Mouse (Mus musculus): ENCODE data around the gene Ccdc171. TPM values are rescaled to one million over a fixed set of nuclear protein-coding genes. Genes with fewer than 3 reads are reported as not detected.
A peak's percentile ranks its signal among the peaks of the same experiment; 100 is the strongest.
"Not testable (repeated sequence)": the region's sequence is repeated elsewhere in the genome, so short reads cannot be mapped to it uniquely, and the experiment has no call there.

The Ccdc171 gene
- polyA plus RNA-seq, 1 experiment from 2014 or later: 3.3 TPM

- no peak overlapping the region for H3K27ac ChIP-seq (ENCODE audit: low read depth, low read length)
- no peaks in the 10 kb centered on the region for H3K27me3 ChIP-seq (replicated peaks; ENCODE audit: control insufficient read depth, insufficient read depth, low read length)
- H3K9ac ChIP-seq (ENCODE audit: low read depth, low read length): peak overlapping the region; percentile 51
- H3K4me3 ChIP-seq (ENCODE audit: low read length): peak overlapping the region; percentile 44
- H3K4me2 ChIP-seq (ENCODE audit: low read length): peak overlapping the region; percentile 63
- no peaks in the 10 kb centered on the region for H3K36me3 ChIP-seq (ENCODE audit: control insufficient read depth, insufficient read depth, low read length)
- no peaks in the 10 kb centered on the region for H3K4me1 ChIP-seq (ENCODE audit: control insufficient read depth, insufficient read depth, low read depth, low read length)
- H3K9me3 ChIP-seq (ENCODE audit: control insufficient read depth, low read length): no peaks in the 10 kb centered on the region
- ATAC-seq: peak; percentile 80
- 29% methylated on average over 7 of the region's 7 CpGs for WGBS
These were observed 24.3 kb upstream of the Ccdc171 start for GRCm38 (mm10) chr4:83501037-83501430.

GRCm38 (mm10) chr4:83509600-83509999 lies 15.7 kb upstream of the Ccdc171 start:
- no peak overlapping the region for H3K9ac ChIP-seq (ENCODE audit: low read depth, low read length)
- no peaks in the 10 kb centered on the region for H3K9me3 ChIP-seq (ENCODE audit: control insufficient read depth, low read length)
- H3K4me3 ChIP-seq (ENCODE audit: low read length): no peak overlapping the region
- H3K27me3 ChIP-seq (replicated peaks; ENCODE audit: control insufficient read depth, insufficient read depth, low read length): no peaks in the 10 kb centered on the region
- no peak for ATAC-seq
- no peaks in the 10 kb centered on the region for H3K36me3 ChIP-seq (ENCODE audit: control insufficient read depth, insufficient read depth, low read length)
- H3K27ac ChIP-seq (ENCODE audit: low read depth, low read length): no peak overlapping the region
- WGBS: 60% methylated on average over 2 of the region's 2 CpGs
- no peak overlapping the region for H3K4me2 ChIP-seq (ENCODE audit: low read length)
- H3K4me1 ChIP-seq (ENCODE audit: control insufficient read depth, insufficient read depth, low read depth, low read length): no peaks in the 10 kb centered on the region

- no peak overlapping the region for H3K9ac ChIP-seq (ENCODE audit: low read depth, low read length)
- H3K4me3 ChIP-seq (ENCODE audit: low read length): no peak overlapping the region
- H3K4me2 ChIP-seq (ENCODE audit: low read length): no peak overlapping the region
- 35% methylated on average over 8 of the region's 8 CpGs for WGBS
- no peak for ATAC-seq
- H3K4me1 ChIP-seq (ENCODE audit: control insufficient read depth, insufficient read depth, low read depth, low read length): no peaks in the 10 kb centered on the region
- no peak overlapping the region for H3K27ac ChIP-seq (ENCODE audit: low read depth, low read length)
- H3K27me3 ChIP-seq (replicated peaks; ENCODE audit: control insufficient read depth, insufficient read depth, low read length): no peaks in the 10 kb centered on the region
- H3K36me3 ChIP-seq (ENCODE audit: control insufficient read depth, insufficient read depth, low read length): no peaks in the 10 kb centered on the region
- no peaks in the 10 kb centered on the region for H3K9me3 ChIP-seq (ENCODE audit: control insufficient read depth, low read length)
These were observed 14.3 kb upstream of the Ccdc171 start for GRCm38 (mm10) chr4:83511083-83511482.

- Histone ChIP-seq H3K9ac (ENCODE audit: low read depth, low read length) (no peak overlapping the region), H3K27me3 (replicated peaks; ENCODE audit: control insufficient read depth, insufficient read depth, low read length) (no peaks in the 10 kb centered on the region), H3K4me2 (ENCODE audit: low read length) (no peak overlapping the region), H3K4me1 (ENCODE audit: control insufficient read depth, insufficient read depth, low read depth, low read length) (no peaks in the 10 kb centered on the region), H3K4me3 (ENCODE audit: low read length) (no peak overlapping the region), H3K36me3 (ENCODE audit: control insufficient read depth, insufficient read depth, low read length) (no peaks in the 10 kb centered on the region), H3K9me3 (ENCODE audit: control insufficient read depth, low read length) (no peaks in the 10 kb centered on the region), H3K27ac (ENCODE audit: low read depth, low read length) (no peak overlapping the region)
- WGBS: 86% methylated on average over 3 of the region's 3 CpGs
- ATAC-seq: no peak
These were observed 13.1 kb upstream of the Ccdc171 start for GRCm38 (mm10) chr4:83512217-83512616.

GRCm38 (mm10) chr4:83512644-83513043 lies 12.7 kb upstream of the Ccdc171 start:
- H3K36me3 ChIP-seq (ENCODE audit: control insufficient read depth, insufficient read depth, low read length): no peaks in the 10 kb centered on the region

GRCm38 (mm10) chr4:83514183-83514582 lies 11.2 kb upstream of the Ccdc171 start:
- H3K9me3 ChIP-seq (ENCODE audit: control insufficient read depth, low read length): no peaks in the 10 kb centered on the region
- no peaks in the 10 kb centered on the region for H3K27me3 ChIP-seq (replicated peaks; ENCODE audit: control insufficient read depth, insufficient read depth, low read length)
- H3K9ac ChIP-seq (ENCODE audit: low read depth, low read length): no peak overlapping the region
- 89% methylated on average over 1 of the region's 1 CpGs for WGBS
- no peak overlapping the region for H3K27ac ChIP-seq (ENCODE audit: low read depth, low read length)
- ATAC-seq: no peak
- H3K4me2 ChIP-seq (ENCODE audit: low read length): no peak overlapping the region
- no peaks in the 10 kb centered on the region for H3K4me1 ChIP-seq (ENCODE audit: control insufficient read depth, insufficient read depth, low read depth, low read length)
- H3K36me3 ChIP-seq (ENCODE audit: control insufficient read depth, insufficient read depth, low read length): no peaks in the 10 kb centered on the region
- H3K4me3 ChIP-seq (ENCODE audit: low read length): no peak overlapping the region

More at GRCm38 (mm10) chr4:83512644-83513043, 12.7 kb upstream of the Ccdc171 start:
- Histone ChIP-seq H3K4me1 (ENCODE audit: control insufficient read depth, insufficient read depth, low read depth, low read length) (no peaks in the 10 kb centered on the region), H3K9me3 (ENCODE audit: control insufficient read depth, low read length) (no peaks in the 10 kb centered on the region), H3K4me3 (ENCODE audit: low read length) (no peak overlapping the region), H3K9ac (ENCODE audit: low read depth, low read length) (no peak overlapping the region), H3K27ac (ENCODE audit: low read depth, low read length) (no peak overlapping the region), H3K27me3 (replicated peaks; ENCODE audit: control insufficient read depth, insufficient read depth, low read length) (no peaks in the 10 kb centered on the region), H3K4me2 (ENCODE audit: low read length) (no peak overlapping the region)
- no peak for ATAC-seq
- WGBS: 75% methylated on average over 2 of the region's 2 CpGs

- H3K27me3 ChIP-seq (replicated peaks; ENCODE audit: control insufficient read depth, insufficient read depth, low read length): no peaks in the 10 kb centered on the region
- ATAC-seq: no peak
- no peak overlapping the region for H3K27ac ChIP-seq (ENCODE audit: low read depth, low read length)
- H3K4me2 ChIP-seq (ENCODE audit: low read length): no peak overlapping the region
- H3K9me3 ChIP-seq (ENCODE audit: control insufficient read depth, low read length): no peaks in the 10 kb centered on the region
- H3K4me1 ChIP-seq (ENCODE audit: control insufficient read depth, insufficient read depth, low read depth, low read length): no peaks in the 10 kb centered on the region
- 81% methylated on average over 10 of the region's 10 CpGs for WGBS
- no peaks in the 10 kb centered on the region for H3K36me3 ChIP-seq (ENCODE audit: control insufficient read depth, insufficient read depth, low read length)
- H3K4me3 ChIP-seq (ENCODE audit: low read length): no peak overlapping the region
- no peak overlapping the region for H3K9ac ChIP-seq (ENCODE audit: low read depth, low read length)
These were observed 10.2 kb upstream of the Ccdc171 start for GRCm38 (mm10) chr4:83514976-83515669.

- not testable (repeated sequence) for H3K36me3 ChIP-seq (ENCODE audit: control insufficient read depth, insufficient read depth, low read length); ATAC-seq; H3K4me1 ChIP-seq (ENCODE audit: control insufficient read depth, insufficient read depth, low read depth, low read length); H3K9ac ChIP-seq (ENCODE audit: low read depth, low read length); H3K9me3 ChIP-seq (ENCODE audit: control insufficient read depth, low read length); H3K4me3 ChIP-seq (ENCODE audit: low read length); H3K4me2 ChIP-seq (ENCODE audit: low read length); H3K27ac ChIP-seq (ENCODE audit: low read depth, low read length); H3K27me3 ChIP-seq (replicated peaks; ENCODE audit: control insufficient read depth, insufficient read depth, low read length)
- WGBS: 95% methylated on average over 5 of the region's 6 CpGs
These were observed 9.2 kb upstream of the Ccdc171 start for GRCm38 (mm10) chr4:83516144-83516543.

- no peaks in the 10 kb centered on the region for H3K36me3 ChIP-seq (ENCODE audit: control insufficient read depth, insufficient read depth, low read length)
- H3K4me1 ChIP-seq (ENCODE audit: control insufficient read depth, insufficient read depth, low read depth, low read length): peaks cover 4% of the 10 kb centered on the region
- no peaks in the 10 kb centered on the region for H3K27me3 ChIP-seq (replicated peaks; ENCODE audit: control insufficient read depth, insufficient read depth, low read length)
- H3K4me3 ChIP-seq (ENCODE audit: low read length): no peak overlapping the region
- H3K4me2 ChIP-seq (ENCODE audit: low read length): no peak overlapping the region
- WGBS: 67% methylated on average over 2 of the region's 2 CpGs
- no peak overlapping the region for H3K27ac ChIP-seq (ENCODE audit: low read depth, low read length)
- no peak overlapping the region for H3K9ac ChIP-seq (ENCODE audit: low read depth, low read length)
- H3K9me3 ChIP-seq (ENCODE audit: control insufficient read depth, low read length): no peaks in the 10 kb centered on the region
- no peak for ATAC-seq
These were observed 6.2 kb upstream of the Ccdc171 start for GRCm38 (mm10) chr4:83519148-83519547.

Measured in hindbrain, embryonic 16.5 days (tissue).